Mouse (Mus musculus): Measurements from ENCODE around the gene Add2. TPM values are rescaled to one million over a fixed set of nuclear protein-coding genes. Genes with fewer than 3 reads are reported as not detected.

Gene Add2
- polyA plus RNA-seq, 1 experiment from 2014 or later = 26.6 TPM

- H3K27ac ChIP-seq (replicated peaks) = peak overlapping the region; percentile 73
- H3K4me3 ChIP-seq = no peak overlapping the region
- no peaks in the 10 kb centered on the region for H3K36me3 ChIP-seq (replicated peaks)
- no peaks in the 10 kb centered on the region for H3K9me3 ChIP-seq
- DNase-seq (ENCODE audit: low spot score) = no peak
- 43% methylated on average over 4 of the region's 4 CpGs for WGBS
- H3K27me3 ChIP-seq (replicated peaks; ENCODE audit: low read depth, poor library complexity, severe bottlenecking) = no peaks in the 10 kb centered on the region
- peaks cover 42% of the 10 kb centered on the region for H3K4me1 ChIP-seq
These were observed 24.6 kb downstream of the Add2 start for GRCm38 (mm10) chr6:86053099-86053498.

GRCm38 (mm10) chr6:86053594-86053993 lies 25.1 kb downstream of the Add2 start:
- H3K36me3 ChIP-seq (replicated peaks) = no peaks in the 10 kb centered on the region
- 75% methylated on average over 5 of the region's 5 CpGs for WGBS
- no peak for DNase-seq (ENCODE audit: low spot score)
- no peaks in the 10 kb centered on the region for H3K27me3 ChIP-seq (replicated peaks; ENCODE audit: low read depth, poor library complexity, severe bottlenecking)
- peak overlapping the region; percentile 73 for H3K27ac ChIP-seq (replicated peaks)
- no peak overlapping the region for H3K4me3 ChIP-seq
- H3K9me3 ChIP-seq = no peaks in the 10 kb centered on the region
- H3K4me1 ChIP-seq = peaks cover 47% of the 10 kb centered on the region

- peaks cover 35% of the 10 kb centered on the region for H3K4me1 ChIP-seq
- no peak for DNase-seq (ENCODE audit: low spot score)
- WGBS = 13% methylated on average over 1 of the region's 1 CpGs
These were observed 30.0 kb downstream of the Add2 start for GRCm38 (mm10) chr6:86058475-86058874.

DNA sequence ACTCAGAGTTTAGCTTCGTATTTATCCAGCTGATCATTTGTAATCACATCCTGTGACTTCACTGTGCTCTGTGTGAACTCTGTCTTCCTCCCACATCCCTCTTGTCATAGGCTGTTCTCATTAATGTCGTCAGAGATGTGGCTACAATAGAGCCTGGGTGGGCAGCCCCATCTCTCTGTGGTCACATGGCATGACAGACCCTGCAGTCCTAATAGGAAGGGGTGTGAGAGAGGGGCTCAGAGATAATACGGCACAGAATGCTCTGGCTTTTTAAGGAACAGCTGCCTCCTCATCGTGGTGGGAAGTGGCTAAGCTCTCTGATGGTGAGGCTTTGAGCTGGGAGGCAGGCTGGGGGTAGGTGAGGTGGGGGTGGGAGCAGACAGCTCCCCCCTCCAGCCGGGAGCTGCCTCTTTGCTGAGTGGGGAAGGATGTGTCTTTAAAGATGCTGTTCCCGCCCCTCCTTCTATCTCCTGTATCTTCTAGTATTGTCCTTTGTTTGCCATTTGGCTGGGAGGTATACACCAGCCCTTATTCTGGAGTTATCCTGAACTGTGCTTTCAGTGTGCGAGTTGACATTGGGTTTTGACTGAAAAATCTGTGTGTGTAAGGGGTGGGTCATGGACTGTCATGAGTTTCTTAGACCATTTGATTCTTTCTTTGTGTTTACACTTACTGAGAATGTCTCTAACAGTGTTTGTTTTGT lies 30.8 kb downstream of the Add2 start:
- Histone ChIP-seq H3K36me3 (replicated peaks) (no peaks in the 10 kb centered on the region), H3K4me1 (peaks cover 32% of the 10 kb centered on the region), H3K9me3 (no peaks in the 10 kb centered on the region), H3K27ac (replicated peaks) (peak overlapping the region; percentile 67; the same call in 1 of the 2 replicates), H3K4me3 (no peak overlapping the region), H3K27me3 (replicated peaks; ENCODE audit: low read depth, poor library complexity, severe bottlenecking) (no peaks in the 10 kb centered on the region)
- DNase-seq (ENCODE audit: low spot score) = peak; percentile 14
- WGBS = 35% methylated on average over 7 of the region's 7 CpGs

More at GRCm38 (mm10) chr6:86058475-86058874, 30.0 kb downstream of the Add2 start:
- no peak overlapping the region for H3K4me3 ChIP-seq
- H3K27me3 ChIP-seq (replicated peaks; ENCODE audit: low read depth, poor library complexity, severe bottlenecking) = no peaks in the 10 kb centered on the region
- H3K36me3 ChIP-seq (replicated peaks) = no peaks in the 10 kb centered on the region
- no peaks in the 10 kb centered on the region for H3K9me3 ChIP-seq
- no peak overlapping the region for H3K27ac ChIP-seq (replicated peaks)

- no peaks in the 10 kb centered on the region for H3K27me3 ChIP-seq (replicated peaks; ENCODE audit: low read depth, poor library complexity, severe bottlenecking)
- H3K9me3 ChIP-seq = no peaks in the 10 kb centered on the region
- no peak for DNase-seq (ENCODE audit: low spot score)
- peaks cover 41% of the 10 kb centered on the region for H3K4me1 ChIP-seq
- H3K36me3 ChIP-seq (replicated peaks) = no peaks in the 10 kb centered on the region
- no peak overlapping the region for H3K4me3 ChIP-seq
- WGBS = 94% methylated on average over 3 of the region's 3 CpGs
- no peak overlapping the region for H3K27ac ChIP-seq (replicated peaks)
These were observed 31.7 kb downstream of the Add2 start for GRCm38 (mm10) chr6:86060170-86060569.

- Histone ChIP-seq H3K27ac (replicated peaks) (no peak overlapping the region), H3K4me3 (no peak overlapping the region), H3K36me3 (replicated peaks) (no peaks in the 10 kb centered on the region), H3K27me3 (replicated peaks; ENCODE audit: low read depth, poor library complexity, severe bottlenecking) (no peaks in the 10 kb centered on the region), H3K4me1 (peaks cover 45% of the 10 kb centered on the region), H3K9me3 (no peaks in the 10 kb centered on the region)
- WGBS = 69% methylated on average over 5 of the region's 5 CpGs
- no peak for DNase-seq (ENCODE audit: low spot score)
These were observed 33.7 kb downstream of the Add2 start for GRCm38 (mm10) chr6:86062226-86062625.

DNA sequence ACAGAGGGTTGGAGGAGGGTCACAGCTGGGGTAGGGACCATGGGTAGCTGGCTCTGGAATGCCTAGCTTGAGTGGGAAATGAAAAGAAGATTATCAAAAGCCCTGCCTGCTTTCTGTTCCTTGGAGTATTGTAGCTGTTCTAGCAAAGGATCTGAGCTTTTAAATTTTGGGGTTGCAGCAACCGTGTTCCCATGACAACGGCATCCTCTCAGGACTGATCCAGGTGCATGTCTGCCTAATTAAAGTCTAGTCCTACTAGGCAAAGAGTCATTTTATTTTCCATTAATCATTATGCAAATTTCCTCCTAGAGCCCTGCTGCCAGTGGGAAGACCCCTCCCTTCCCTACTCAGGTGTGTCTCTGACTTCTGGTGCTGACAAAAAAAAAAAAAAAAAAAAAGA lies 34.2 kb downstream of the Add2 start:
- peaks cover 44% of the 10 kb centered on the region for H3K4me1 ChIP-seq
- no peaks in the 10 kb centered on the region for H3K36me3 ChIP-seq (replicated peaks)
- WGBS = 83% methylated on average over 2 of the region's 2 CpGs
- no peaks in the 10 kb centered on the region for H3K27me3 ChIP-seq (replicated peaks; ENCODE audit: low read depth, poor library complexity, severe bottlenecking)
- no peak overlapping the region for H3K4me3 ChIP-seq
- no peaks in the 10 kb centered on the region for H3K9me3 ChIP-seq
- no peak for DNase-seq (ENCODE audit: low spot score)
- H3K27ac ChIP-seq (replicated peaks) = no peak overlapping the region

- Histone ChIP-seq H3K27me3 (replicated peaks; ENCODE audit: low read depth, poor library complexity, severe bottlenecking) (no peaks in the 10 kb centered on the region), H3K36me3 (replicated peaks) (no peaks in the 10 kb centered on the region), H3K4me1 (peaks cover 26% of the 10 kb centered on the region), H3K4me3 (no peak overlapping the region), H3K27ac (replicated peaks) (peak overlapping the region; percentile 61; the same call in 1 of the 2 replicates), H3K9me3 (no peaks in the 10 kb centered on the region)
- no peak for DNase-seq (ENCODE audit: low spot score)
- WGBS = 45% methylated on average over 6 of the region's 6 CpGs
These were observed 36.0 kb downstream of the Add2 start for GRCm38 (mm10) chr6:86064318-86065016.

GRCm38 (mm10) chr6:86066727-86067126 lies 38.2 kb downstream of the Add2 start:
- H3K27ac ChIP-seq (replicated peaks) = no peak overlapping the region
- no peak for DNase-seq (ENCODE audit: low spot score)
- 87% methylated on average over 6 of the region's 6 CpGs for whole genome bisulfite sequencing
- H3K9me3 ChIP-seq = no peaks in the 10 kb centered on the region
- H3K36me3 ChIP-seq (replicated peaks) = no peaks in the 10 kb centered on the region
- no peaks in the 10 kb centered on the region for H3K27me3 ChIP-seq (replicated peaks; ENCODE audit: low read depth, poor library complexity, severe bottlenecking)
- H3K4me1 ChIP-seq = peaks cover 26% of the 10 kb centered on the region
- H3K4me3 ChIP-seq = no peak overlapping the region

- H3K9me3 ChIP-seq = no peaks in the 10 kb centered on the region
- H3K27me3 ChIP-seq (replicated peaks; ENCODE audit: low read depth, poor library complexity, severe bottlenecking) = no peaks in the 10 kb centered on the region
- 63% methylated on average over 5 of the region's 5 CpGs for WGBS
- no peaks in the 10 kb centered on the region for H3K36me3 ChIP-seq (replicated peaks)
- H3K4me3 ChIP-seq = no peak overlapping the region
- peaks cover 23% of the 10 kb centered on the region for H3K4me1 ChIP-seq
- no peak overlapping the region for H3K27ac ChIP-seq (replicated peaks)
- DNase-seq (ENCODE audit: low spot score) = no peak
These were observed 38.7 kb downstream of the Add2 start for GRCm38 (mm10) chr6:86067145-86067544.

- Histone ChIP-seq H3K4me3 (no peak overlapping the region), H3K4me1 (peaks cover 15% of the 10 kb centered on the region), H3K27me3 (replicated peaks; ENCODE audit: low read depth, poor library complexity, severe bottlenecking) (no peaks in the 10 kb centered on the region), H3K27ac (replicated peaks) (no peak overlapping the region), H3K9me3 (no peaks in the 10 kb centered on the region), H3K36me3 (replicated peaks) (no peaks in the 10 kb centered on the region)
- no peak for DNase-seq (ENCODE audit: low spot score)
- 81% methylated on average over 5 of the region's 5 CpGs for WGBS
These were observed 40.5 kb downstream of the Add2 start for GRCm38 (mm10) chr6:86069009-86069408.

GRCm38 (mm10) chr6:86069856-86070255 lies 41.4 kb downstream of the Add2 start:
- H3K4me3 ChIP-seq = no peak overlapping the region
- 88% methylated on average over 3 of the region's 3 CpGs for WGBS
- H3K27me3 ChIP-seq (replicated peaks; ENCODE audit: low read depth, poor library complexity, severe bottlenecking) = no peaks in the 10 kb centered on the region
- no peak for DNase-seq (ENCODE audit: low spot score)
- H3K9me3 ChIP-seq = no peaks in the 10 kb centered on the region
- H3K4me1 ChIP-seq = peaks cover 8% of the 10 kb centered on the region
- H3K27ac ChIP-seq (replicated peaks) = no peak overlapping the region
- H3K36me3 ChIP-seq (replicated peaks) = no peaks in the 10 kb centered on the region

DNA sequence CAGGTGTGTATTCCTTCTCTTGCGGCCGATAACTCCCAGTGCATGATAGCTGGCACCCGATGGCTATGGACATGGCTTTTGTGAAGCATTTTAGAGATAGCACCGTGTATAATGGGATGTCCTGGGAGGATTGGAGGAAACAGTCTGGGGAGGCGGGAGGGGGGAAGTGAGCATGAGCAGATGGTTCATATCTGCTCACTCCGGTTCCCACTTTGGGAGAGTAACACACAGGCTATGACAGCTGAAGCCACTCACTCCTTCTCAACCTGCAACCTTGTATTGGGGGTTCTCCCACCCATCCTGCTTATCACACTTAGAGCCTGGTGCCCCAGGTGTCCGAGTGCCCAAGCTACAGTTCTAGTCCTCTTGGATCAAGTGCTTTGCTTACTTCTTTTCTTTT lies 41.8 kb downstream of the Add2 start:
- H3K4me1 ChIP-seq = peaks cover 7% of the 10 kb centered on the region; the same call in 1 of the 2 replicates
- no peak for DNase-seq (ENCODE audit: low spot score)
- no peak overlapping the region for H3K4me3 ChIP-seq
- WGBS = 92% methylated on average over 7 of the region's 7 CpGs
- H3K27ac ChIP-seq (replicated peaks) = no peak overlapping the region
- no peaks in the 10 kb centered on the region for H3K9me3 ChIP-seq
- H3K36me3 ChIP-seq (replicated peaks) = no peaks in the 10 kb centered on the region
- H3K27me3 ChIP-seq (replicated peaks; ENCODE audit: low read depth, poor library complexity, severe bottlenecking) = no peaks in the 10 kb centered on the region

Measured in embryonic facial prominence, embryonic 10.5 days (tissue).